17 mouse cellular contexts compared by ENCODE assay signal in the genomic region with DNA sequence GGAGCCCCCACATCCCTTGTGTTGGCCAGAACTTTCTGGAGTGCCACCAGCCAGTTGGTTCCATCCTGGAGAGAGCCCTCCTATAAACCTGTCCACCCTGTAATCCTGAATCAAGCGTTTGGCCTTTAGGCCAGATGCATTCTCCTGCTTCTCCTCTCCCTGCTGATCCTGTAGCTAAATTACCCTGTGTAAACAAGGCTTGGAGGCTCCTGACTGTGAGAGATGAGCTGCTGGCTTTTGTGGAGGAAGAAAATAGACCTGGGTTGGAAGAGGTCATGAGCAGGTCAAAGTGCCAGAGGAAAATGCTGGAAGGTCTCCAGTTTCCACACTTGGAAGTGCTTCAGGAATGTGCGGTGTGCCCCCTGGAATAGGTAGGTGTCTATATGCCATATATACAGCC.
DNase-seq lines count a peak whose midpoint lies in the region; ATAC-seq lines count a peak whose summit lies in the region.
"Had no signal": no experiment of that assay in that cellular context is flagged by ENCODE, and none has a peak within 500 bp of the region (broad histone marks: within the 10 kb centered on the region; RNA-seq: fewer than 3 reads in every experiment).

No protein-coding gene starts in this region.

- H3K27ac ChIP-seq in neural tube, embryonic 15.5 days (replicated peaks), result no peak overlapping the region
- no peak overlapping the region for H3K27ac ChIP-seq in hindbrain, embryonic 14.5 days
- H3K27ac ChIP-seq: neural tube, embryonic 13.5 days had no signal

- peaks cover 25% of the 10 kb centered on the region for H3K4me1 ChIP-seq in neural tube, embryonic 15.5 days
- H3K4me1 ChIP-seq in hindbrain, embryonic 14.5 days (replicated peaks; ENCODE audit: control insufficient read depth, insufficient read depth, low read length), result peaks cover 16% of the 10 kb centered on the region

- no peaks in the 10 kb centered on the region for H3K27me3 ChIP-seq in neural tube, embryonic 15.5 days (replicated peaks)
- H3K27me3 ChIP-seq in hindbrain, embryonic 14.5 days (ENCODE audit: control insufficient read depth, insufficient read depth, low read length), result 0 out of 2 replicates have a peak, but pooled peaks cover 4% of the 10 kb centered on the region

- H3K9me3 ChIP-seq in neural tube, embryonic 15.5 days (replicated peaks), result no peaks in the 10 kb centered on the region
- no peaks in the 10 kb centered on the region for H3K9me3 ChIP-seq in hindbrain, embryonic 14.5 days (ENCODE audit: control insufficient read depth, low read length)
- H3K9me3 ChIP-seq: neural tube, embryonic 13.5 days had no signal

- no peak overlapping the region for H3K4me2 ChIP-seq in neural tube, embryonic 15.5 days
- no peak overlapping the region for H3K4me2 ChIP-seq in hindbrain, embryonic 14.5 days (replicated peaks)
- H3K4me2 ChIP-seq: neural tube, embryonic 13.5 days had no signal

- WGBS in neural tube, embryonic 15.5 days, result 21% methylated on average over 2 of the region's 2 CpGs
- WGBS in hindbrain, embryonic 14.5 days, result 38% methylated on average over 2 of the region's 2 CpGs

- H3K4me3 ChIP-seq in neural tube, embryonic 15.5 days (replicated peaks), result no peak overlapping the region
- no peak overlapping the region for H3K4me3 ChIP-seq in hindbrain, embryonic 14.5 days (replicated peaks; ENCODE audit: low read length)
- H3K4me3 ChIP-seq: neural tube, embryonic 13.5 days had no signal

- intact Hi-C loops in heart, postnatal 25 days (cut with DNase I), result no loop called here

- ATAC-seq in neural tube, embryonic 15.5 days (ENCODE audit: low FRiP score), result no peak
- no peak for ATAC-seq in hindbrain, embryonic 14.5 days (ENCODE audit: low FRiP score)
- ATAC-seq: CD4-positive, CD25-positive, alpha-beta regulatory T cell, adult 4 months; forebrain, postnatal 0 days had no signal

- peak; percentile 85 for DNase-seq in heart, adult 11 months
- DNase-seq in heart, postnatal 25 days (ENCODE audit: low spot score), result no peak
- DNase-seq in kidney, adult 8-10 months, result peak; percentile 28
- DNase-seq in kidney, postnatal 14 days, result no peak
- peak; percentile 35 for DNase-seq in neural tube, embryonic 10.5 days (ENCODE audit: extremely low spot score, low spot score)
- DNase-seq in hindbrain, embryonic 14.5 days (ENCODE audit: low spot score), result no peak
- DNase-seq: cerebellum, adult 11 months; cerebellum, adult 9-11 months; forebrain, postnatal 0 days; gastrocnemius, postnatal 25 days; heart, postnatal 10 days; left cerebral cortex, postnatal 4 days; lung, postnatal 4 days; midbrain, embryonic 14.5 days had no signal

- no peaks in the 10 kb centered on the region for H3K36me3 ChIP-seq in neural tube, embryonic 15.5 days
- no peaks in the 10 kb centered on the region for H3K36me3 ChIP-seq in hindbrain, embryonic 14.5 days (replicated peaks; ENCODE audit: control insufficient read depth, insufficient read depth)
- H3K36me3 ChIP-seq: neural tube, embryonic 13.5 days had no signal

- no peak overlapping the region for H3K9ac ChIP-seq in neural tube, embryonic 15.5 days (replicated peaks)
- H3K9ac ChIP-seq in hindbrain, embryonic 14.5 days, result no peak overlapping the region
- H3K9ac ChIP-seq: forebrain, postnatal 0 days; neural tube, embryonic 13.5 days had no signal

Comparison
In these comparisons a context has a peak if more than half of its experiments do, and no peak if none do; other contexts are left out.
1. DNase-seq: peak in heart, adult 11 months (single experiment), kidney, adult 8-10 months (2 of 2) and neural tube, embryonic 10.5 days (single experiment); none in heart, postnatal 25 days (single experiment), kidney, postnatal 14 days (single experiment) and hindbrain, embryonic 14.5 days (single experiment).